In the genomic region with DNA sequence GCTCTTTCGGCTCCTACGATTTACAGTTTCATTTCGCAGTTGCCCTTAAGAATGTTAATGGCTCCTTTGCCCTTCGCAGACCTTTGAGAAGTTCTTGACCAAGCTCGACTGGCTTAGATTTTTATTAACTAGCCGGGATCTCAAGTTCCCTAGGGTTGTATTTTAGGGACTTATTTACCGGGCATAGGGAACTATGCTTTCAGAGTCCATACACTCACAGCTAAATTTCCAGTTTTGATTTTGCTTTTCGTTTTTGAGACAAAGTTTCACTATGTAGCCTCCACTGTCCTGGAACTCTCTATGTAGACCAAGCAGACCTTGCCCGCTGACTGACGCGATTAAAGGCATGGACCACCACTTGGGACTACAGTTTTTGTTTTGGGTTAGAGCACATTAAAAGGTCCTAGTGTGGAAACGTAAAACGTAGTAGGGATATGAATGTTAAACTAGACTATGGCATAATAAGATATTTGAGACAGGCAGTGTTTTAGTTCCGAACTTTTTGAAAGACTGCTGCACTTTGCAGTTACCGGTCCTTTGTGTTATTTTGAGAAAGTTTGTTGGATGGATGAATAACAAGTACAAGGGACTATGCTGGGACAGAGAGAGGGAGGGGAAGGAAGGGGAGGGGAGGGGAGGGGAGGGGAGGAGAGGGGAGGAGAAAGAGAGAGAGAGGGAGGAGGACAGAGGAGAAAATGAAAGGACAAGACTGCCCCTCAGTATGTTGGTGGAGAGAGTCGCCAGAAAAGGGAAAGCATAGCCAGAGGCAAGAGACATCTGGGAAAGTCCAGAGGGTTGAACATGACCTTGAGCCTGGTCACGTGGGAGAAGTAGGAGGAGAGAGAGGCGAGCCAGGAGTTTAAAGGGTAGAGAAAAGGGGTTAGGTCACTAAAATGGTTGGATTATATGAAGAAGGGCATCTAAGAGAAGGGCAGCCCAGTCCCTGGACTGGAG, we compare ENCODE assay signal across 7 mouse cellular contexts. TPM values are rescaled to one million over a fixed set of nuclear protein-coding genes. Genes with fewer than 3 reads are reported as not detected.
DNase-seq lines count a peak whose midpoint lies in the region; ATAC-seq and TF ChIP-seq lines count a peak whose summit lies in the region.

No protein-coding gene starts in this region.

- peak overlapping the region; percentile 57 for H3K4me3 ChIP-seq in ES-Bruce4 (ENCODE audit: low read depth, low read length)
- peak overlapping the region; percentile 74 for H3K4me3 ChIP-seq in forebrain, postnatal 0 days (ENCODE audit: low read depth, low read length)
- peak overlapping the region; percentile 79 for H3K4me3 ChIP-seq in liver, embryonic 16.5 days (ENCODE audit: low read depth, low read length)
- peak overlapping the region; percentile 79 for H3K4me3 ChIP-seq in neural tube, embryonic 15.5 days (replicated peaks)

- TF ChIP-seq CTCF in ES-Bruce4 (IDR thresholded peaks at IDR 0.05; ENCODE audit: low read depth, low read length): no peak
- TF ChIP-seq CTCF in forebrain, postnatal 0 days (IDR thresholded peaks at IDR 0.05; ENCODE audit: low read depth): no peak

- no peak for TF ChIP-seq POLR2A in ES-Bruce4 (IDR thresholded peaks at IDR 0.05; ENCODE audit: insufficient read depth, low read length)

- H3K4me1 ChIP-seq in ES-Bruce4 (ENCODE audit: control insufficient read depth, insufficient read depth, low read length): no peaks in the 10 kb centered on the region
- peaks cover 7% of the 10 kb centered on the region for H3K4me1 ChIP-seq in forebrain, postnatal 0 days (ENCODE audit: insufficient read depth)
- H3K4me1 ChIP-seq in liver, embryonic 16.5 days (ENCODE audit: control insufficient read depth, low read depth, low read length): peaks cover 16% of the 10 kb centered on the region
- peaks cover 19% of the 10 kb centered on the region for H3K4me1 ChIP-seq in neural tube, embryonic 15.5 days

- H3K4me2 ChIP-seq in forebrain, postnatal 0 days (ENCODE audit: low read depth): peak overlapping the region; percentile 95
- peak overlapping the region; percentile 97 for H3K4me2 ChIP-seq in liver, embryonic 16.5 days (ENCODE audit: low read depth, low read length)
- peak overlapping the region; percentile 96 for H3K4me2 ChIP-seq in neural tube, embryonic 15.5 days

- H3K9me3 ChIP-seq in ES-Bruce4 (replicated peaks; ENCODE audit: control insufficient read depth, insufficient read depth, low read length, poor library complexity, severe bottlenecking): no peaks in the 10 kb centered on the region
- no peaks in the 10 kb centered on the region for H3K9me3 ChIP-seq in forebrain, postnatal 0 days (ENCODE audit: low read length)
- H3K9me3 ChIP-seq in liver, embryonic 16.5 days (replicated peaks; ENCODE audit: control insufficient read depth, low read length): no peaks in the 10 kb centered on the region
- H3K9me3 ChIP-seq in neural tube, embryonic 15.5 days (replicated peaks): no peaks in the 10 kb centered on the region

- no peak for ATAC-seq in forebrain, postnatal 0 days
- ATAC-seq in liver, embryonic 16.5 days (ENCODE audit: low read depth): no peak
- 0 out of 2 replicates have a peak, but pooled peaks have one; percentile 11 for ATAC-seq in neural tube, embryonic 15.5 days (ENCODE audit: low FRiP score)

- 8% methylated on average over 18 of the region's 18 CpGs for WGBS in forebrain, postnatal 0 days
- WGBS in liver, embryonic 16.5 days (ENCODE audit: insufficient replicate concordance): 8% methylated on average over 18 of the region's 18 CpGs
- 11% methylated on average over 18 of the region's 18 CpGs for WGBS in neural tube, embryonic 15.5 days

- no peaks in the 10 kb centered on the region for H3K36me3 ChIP-seq in ES-Bruce4 (ENCODE audit: control insufficient read depth, insufficient read depth, low read length, poor library complexity, severe bottlenecking)
- H3K36me3 ChIP-seq in forebrain, postnatal 0 days (ENCODE audit: insufficient read depth): no peaks in the 10 kb centered on the region
- H3K36me3 ChIP-seq in liver, embryonic 16.5 days (ENCODE audit: control insufficient read depth, insufficient read depth): no peaks in the 10 kb centered on the region
- no peaks in the 10 kb centered on the region for H3K36me3 ChIP-seq in neural tube, embryonic 15.5 days

- peak; percentile 74 for DNase-seq in adrenal gland, adult 2 months
- no peak for DNase-seq in forebrain, postnatal 0 days
- peak; percentile 67 for DNase-seq in induced T-regulatory cell, adult 2 months (ENCODE audit: low read depth)
- no peak for DNase-seq in urinary bladder, postnatal 25 days (ENCODE audit: low spot score)

- peak overlapping the region; percentile 75 for H3K27ac ChIP-seq in ES-Bruce4 (ENCODE audit: insufficient read depth, low read length)
- H3K27ac ChIP-seq in forebrain, postnatal 0 days (ENCODE audit: low read depth, low read length): peak overlapping the region; percentile 83
- H3K27ac ChIP-seq in liver, embryonic 16.5 days (ENCODE audit: low read length): peak overlapping the region; percentile 45
- peak overlapping the region; percentile 91 for H3K27ac ChIP-seq in neural tube, embryonic 15.5 days (replicated peaks)

- TF ChIP-seq EP300 in ES-Bruce4 (IDR thresholded peaks at IDR 0.05; ENCODE audit: insufficient read depth, low read depth, low read length): 0 out of 2 replicates have a peak, but pooled peaks have one; percentile 63

- peak overlapping the region; percentile 44; the same call in 1 of the 2 replicates for H3K9ac ChIP-seq in ES-Bruce4 (ENCODE audit: low read depth, poor library complexity, severe bottlenecking)
- H3K9ac ChIP-seq in forebrain, postnatal 0 days: peak overlapping the region; percentile 63
- H3K9ac ChIP-seq in liver, embryonic 16.5 days (ENCODE audit: low read depth, low read length): peak overlapping the region; percentile 83; the same call in 1 of the 2 replicates
- H3K9ac ChIP-seq in neural tube, embryonic 15.5 days (replicated peaks): peak overlapping the region; percentile 71

- H3K27me3 ChIP-seq in ES-Bruce4 (ENCODE audit: control insufficient read depth, insufficient read depth, low read length, poor library complexity, severe bottlenecking): peaks cover 4% of the 10 kb centered on the region; the same call in 1 of the 2 replicates
- no peaks in the 10 kb centered on the region for H3K27me3 ChIP-seq in forebrain, postnatal 0 days (ENCODE audit: insufficient read depth, low read length)
- no peaks in the 10 kb centered on the region for H3K27me3 ChIP-seq in liver, embryonic 16.5 days (ENCODE audit: control insufficient read depth, insufficient read depth, low read depth, low read length)
- H3K27me3 ChIP-seq in neural tube, embryonic 15.5 days (replicated peaks): no peaks in the 10 kb centered on the region

RNA-seq across cellular contexts. Expression of gene Mcur1, which starts 0.7 kb away (rescaled TPM):
- 6.1 and 7.8 TPM in 2 replicates for polyA plus RNA-seq in ES-Bruce4 (2011; ENCODE audit: insufficient read depth, insufficient read length, low read depth, missing spikeins)
- 10 to 100 TPM; 40.7 to 51.6 TPM for total RNA-seq in adrenal gland, adult 2 months (2021)
- polyA plus RNA-seq in adrenal gland, adult 2 months (2012; rRNA removed): 29.0 and 43.3 TPM in 2 replicates
- total RNA-seq in forebrain, postnatal 0 days (2014; rRNA removed): 7.2 and 9.8 TPM in 2 replicates
- polyA plus RNA-seq in forebrain, postnatal 0 days (2015; fragmentation: Nextera tagmentation; extraction: Ambion mirVana): 6.5 and 8.6 TPM in 2 replicates
- 4.9 and 5.4 TPM in 2 replicates for polyA plus RNA-seq in liver, embryonic 16.5 days (2015; fragmentation: Nextera tagmentation; extraction: Ambion mirVana)
- polyA plus RNA-seq in neural tube, embryonic 15.5 days (2015; fragmentation: Nextera tagmentation; extraction: Ambion mirVana): 6.5 and 8.2 TPM in 2 replicates

RNA-seq across cellular contexts. Expression of gene Rnf182, which starts 54.8 kb away (rescaled TPM):
- polyA plus RNA-seq in ES-Bruce4 (2011; ENCODE audit: insufficient read depth, insufficient read length, low read depth, missing spikeins): 1.6 and 1.9 TPM in 2 replicates
- total RNA-seq in adrenal gland, adult 2 months (2021): 1 to 10 TPM in 1 of 2 experiments, under 1 TPM in 1; 0.32 to 1.9 TPM
- 0.08 and 0.16 TPM in 2 replicates for polyA plus RNA-seq in adrenal gland, adult 2 months (2012; rRNA removed)
- total RNA-seq in forebrain, postnatal 0 days (2014; rRNA removed): 9.1 and 9.3 TPM in 2 replicates
- 32.5 and 42.0 TPM in 2 replicates for polyA plus RNA-seq in forebrain, postnatal 0 days (2015; fragmentation: Nextera tagmentation; extraction: Ambion mirVana)
- polyA plus RNA-seq in liver, embryonic 16.5 days (2015; fragmentation: Nextera tagmentation; extraction: Ambion mirVana): not detected in 2 replicates
- 24.1 and 30.2 TPM in 2 replicates for polyA plus RNA-seq in neural tube, embryonic 15.5 days (2015; fragmentation: Nextera tagmentation; extraction: Ambion mirVana)

Comparison
In these comparisons a context has a peak if more than half of its experiments do, and no peak if none do; other contexts are left out.
1. DNase-seq: peak in adrenal gland, adult 2 months (single experiment) and induced T-regulatory cell, adult 2 months (single experiment); none in forebrain, postnatal 0 days (single experiment) and urinary bladder, postnatal 25 days (single experiment).
2. Peak in every context shown above with its lines, with median percentiles within 50 percentile points of each other: H3K27ac ChIP-seq, H3K4me3 ChIP-seq, H3K9ac ChIP-seq and H3K4me2 ChIP-seq.